Mouse (Mus musculus) heart, embryonic 11.5 days (tissue): ENCODE measurements around the gene Sucla2. TPM values are rescaled to one million over a fixed set of nuclear protein-coding genes. Genes with fewer than 3 reads are reported as not detected.

Experiments
- ATAC-seq: fragments of 200-750 bp; cut with Nextera tagmentation; replicated peaks from 2 replicates; pipeline ENCODE4 v1.8.0; 2017; ENCODE audit warnings: moderate library complexity; ENCODE audit not compliant: insufficient number of reproducible peaks, low FRiP score, low TSS enrichment
- H3K27ac ChIP-seq: fragments of 300-500 bp; sonication (generic); 2 replicates; pipeline ENCODE4 v1.5.1; 2014; ENCODE audit warnings: mild to moderate bottlenecking, low read depth, low read length
- H3K27me3 ChIP-seq: fragments of 300-500 bp; sonication (generic); 2 replicates; pipeline ENCODE4 v1.6.1; 2014; ENCODE audit warnings: mild to moderate bottlenecking, low read length, mixed read lengths; ENCODE audit not compliant: control insufficient read depth, insufficient read depth
- H3K36me3 ChIP-seq: fragments of 300-500 bp; sonication (generic); 2 replicates; pipeline ENCODE4 v1.6.1; 2014; ENCODE audit warnings: mild to moderate bottlenecking, low read length, moderate library complexity, mixed read lengths; ENCODE audit not compliant: control insufficient read depth, insufficient read depth
- H3K4me1 ChIP-seq: fragments of 300-500 bp; sonication (generic); 2 replicates; pipeline ENCODE4 v1.6.1; 2014; ENCODE audit warnings: low read length; ENCODE audit not compliant: control insufficient read depth, insufficient read depth
- H3K4me2 ChIP-seq: fragments of 300-500 bp; sonication (generic); 2 replicates; pipeline ENCODE4 v1.6.1; 2014; ENCODE audit warnings: mild to moderate bottlenecking, moderate library complexity
- H3K4me3 ChIP-seq: fragments of 300-500 bp; sonication (generic); 2 replicates; pipeline ENCODE4 v1.5.1; 2014; ENCODE audit warnings: low read depth, low read length
- H3K9ac ChIP-seq: fragments of 300-500 bp; sonication (generic); 2 replicates; pipeline ENCODE4 v1.6.1; 2014; ENCODE audit warnings: mild to moderate bottlenecking, low read depth, low read length, moderate library complexity
- H3K9me3 ChIP-seq: fragments of 300-500 bp; sonication (generic); replicated peaks from 2 replicates; pipeline ENCODE4 v1.6.1; 2016; ENCODE audit warnings: low read length; ENCODE audit not compliant: control insufficient read depth
- WGBS: fragments of 180-500 bp; shearing (Covaris S2); extraction: QIAGEN DNeasy Blood & Tissue Kit; methylation state at CpG from one replicate; pipeline ENCODE4 v1.1.7; 2014; ENCODE audit not compliant: insufficient replicate concordance; 5-methylcytosine and 5-hydroxymethylcytosine counted together
- polyA plus RNA-seq: library from polyadenylated mRNA; unstranded; fragments of >200 nt; fragmentation: Nextera tagmentation; extraction: Ambion mirVana; gene quantifications from 2 replicates; pipeline ENCODE4 v1.2.1, GENCODE M21; 2014

Gene Sucla2
- polyA plus RNA-seq, 1 experiment from 2014 or later: 180 TPM

GRCm38 (mm10) chr14:73535641-73536040 lies 10.5 kb downstream of the Sucla2 start:
- Histone ChIP-seq H3K27ac (no peak overlapping the region), H3K9ac (no peak overlapping the region), H3K4me1 (no peaks in the 10 kb centered on the region), H3K4me2 (no peak overlapping the region), H3K4me3 (no peak overlapping the region), H3K27me3 (no peaks in the 10 kb centered on the region), H3K9me3 (no peaks in the 10 kb centered on the region), H3K36me3 (no peaks in the 10 kb centered on the region)
- ATAC-seq: no peak
- WGBS: 85% methylated on average over 2 of the region's 2 CpGs

GRCm38 (mm10) chr14:73543781-73544180 lies 18.7 kb downstream of the Sucla2 start:
- WGBS: 75% methylated on average over 6 of the region's 6 CpGs
- no peak for ATAC-seq

GRCm38 (mm10) chr14:73547034-73547433 lies 21.9 kb downstream of the Sucla2 start:
- no peak overlapping the region for H3K4me3 ChIP-seq
- WGBS: 53% methylated on average over 4 of the region's 4 CpGs
- H3K27me3 ChIP-seq: no peaks in the 10 kb centered on the region
- H3K9me3 ChIP-seq: no peaks in the 10 kb centered on the region
- no peak overlapping the region for H3K9ac ChIP-seq
- no peaks in the 10 kb centered on the region for H3K4me1 ChIP-seq
- no peaks in the 10 kb centered on the region for H3K36me3 ChIP-seq
- no peak overlapping the region for H3K4me2 ChIP-seq
- no peak overlapping the region for H3K27ac ChIP-seq
- no peak for ATAC-seq

More at GRCm38 (mm10) chr14:73543781-73544180, 18.7 kb downstream of the Sucla2 start:
- Histone ChIP-seq H3K9ac (no peak overlapping the region), H3K27me3 (no peaks in the 10 kb centered on the region), H3K4me2 (no peak overlapping the region), H3K27ac (no peak overlapping the region), H3K4me3 (no peak overlapping the region), H3K9me3 (no peaks in the 10 kb centered on the region), H3K4me1 (no peaks in the 10 kb centered on the region), H3K36me3 (no peaks in the 10 kb centered on the region)

- WGBS: 83% methylated on average over 3 of the region's 3 CpGs
- H3K4me2 ChIP-seq: no peak within 1 kb of the TSS
- no peak within 1 kb of the TSS for H3K9ac ChIP-seq
- no peaks in the 10 kb centered on the region for H3K9me3 ChIP-seq
- no peak within 1 kb of the TSS for H3K4me3 ChIP-seq
- ATAC-seq: no peak
- H3K27me3 ChIP-seq: no peaks in the 10 kb centered on the region
- no peaks in the 10 kb centered on the region for H3K36me3 ChIP-seq
- H3K27ac ChIP-seq: no peak within 1 kb of the TSS
- peaks cover 5% of the 10 kb centered on the region; the same call in 1 of the 2 replicates for H3K4me1 ChIP-seq
These were observed 22.9 kb downstream of the Sucla2 start, which contains the start of gene Nudt15 for GRCm38 (mm10) chr14:73548051-73548450. Nudt15 (minus strand) TSS chr14:73548242.

- Histone ChIP-seq H3K9ac (no peak overlapping the region), H3K27me3 (no peaks in the 10 kb centered on the region), H3K4me2 (no peak overlapping the region), H3K9me3 (no peaks in the 10 kb centered on the region), H3K4me3 (no peak overlapping the region), H3K4me1 (peaks cover 10% of the 10 kb centered on the region), H3K27ac (no peak overlapping the region), H3K36me3 (no peaks in the 10 kb centered on the region)
- WGBS: 37% methylated on average over 3 of the region's 3 CpGs
- no peak for ATAC-seq
These were observed 25.2 kb downstream of the Sucla2 start for GRCm38 (mm10) chr14:73550291-73550690.

GRCm38 (mm10) chr14:73550732-73551131 lies 25.6 kb downstream of the Sucla2 start:
- Histone ChIP-seq H3K9me3 (no peaks in the 10 kb centered on the region), H3K9ac (no peak overlapping the region), H3K27me3 (no peaks in the 10 kb centered on the region), H3K36me3 (no peaks in the 10 kb centered on the region), H3K27ac (no peak overlapping the region), H3K4me2 (no peak overlapping the region), H3K4me3 (no peak overlapping the region), H3K4me1 (peaks cover 10% of the 10 kb centered on the region)
- no peak for ATAC-seq
- WGBS: 41% methylated on average over 8 of the region's 8 CpGs

GRCm38 (mm10) chr14:73551164-73551563 lies 26.0 kb downstream of the Sucla2 start:
- Histone ChIP-seq H3K4me3 (no peak overlapping the region), H3K27ac (no peak overlapping the region), H3K4me1 (peaks cover 10% of the 10 kb centered on the region), H3K27me3 (no peaks in the 10 kb centered on the region), H3K9me3 (no peaks in the 10 kb centered on the region), H3K9ac (no peak overlapping the region), H3K4me2 (no peak overlapping the region), H3K36me3 (0 out of 2 replicates have a peak, but pooled peaks cover 2% of the 10 kb centered on the region)
- WGBS: 79% methylated on average over 6 of the region's 6 CpGs
- ATAC-seq: no peak

GRCm38 (mm10) chr14:73552341-73553121 lies 27.4 kb downstream of the Sucla2 start:
- WGBS: 5% methylated on average over 56 of the region's 61 CpGs

More at GRCm38 (mm10) chr14:73552341-73553121, 27.4 kb downstream of the Sucla2 start:
- ATAC-seq: peak; percentile 92
- Histone ChIP-seq H3K27ac (peak overlapping the region; percentile 62), H3K9me3 (no peaks in the 10 kb centered on the region), H3K4me3 (peak overlapping the region; percentile 100), H3K36me3 (0 out of 2 replicates have a peak, but pooled peaks cover 3% of the 10 kb centered on the region), H3K9ac (peak overlapping the region; percentile 98), H3K4me2 (peak overlapping the region; percentile 90), H3K4me1 (peaks cover 10% of the 10 kb centered on the region), H3K27me3 (no peaks in the 10 kb centered on the region)
